Mouse (Mus musculus) leukemia stem cell, adult 10-12 weeks (primary cell): ENCODE data around the gene Mrpl41. TPM values are rescaled to one million over a fixed set of nuclear protein-coding genes. Genes with fewer than 3 reads are reported as not detected.

Experiments
- polyA plus RNA-seq: library from polyadenylated mRNA; stranded (reverse); fragments of >175 nt; gene quantifications from 2 replicates; pipeline ENCODE4 v1.2.3, GENCODE M21; 2012; ENCODE audit warnings: low replicate concordance

Mrpl41 gene
- 7.7 and 44.8 TPM in 2 replicates for polyA plus RNA-seq

DNA sequence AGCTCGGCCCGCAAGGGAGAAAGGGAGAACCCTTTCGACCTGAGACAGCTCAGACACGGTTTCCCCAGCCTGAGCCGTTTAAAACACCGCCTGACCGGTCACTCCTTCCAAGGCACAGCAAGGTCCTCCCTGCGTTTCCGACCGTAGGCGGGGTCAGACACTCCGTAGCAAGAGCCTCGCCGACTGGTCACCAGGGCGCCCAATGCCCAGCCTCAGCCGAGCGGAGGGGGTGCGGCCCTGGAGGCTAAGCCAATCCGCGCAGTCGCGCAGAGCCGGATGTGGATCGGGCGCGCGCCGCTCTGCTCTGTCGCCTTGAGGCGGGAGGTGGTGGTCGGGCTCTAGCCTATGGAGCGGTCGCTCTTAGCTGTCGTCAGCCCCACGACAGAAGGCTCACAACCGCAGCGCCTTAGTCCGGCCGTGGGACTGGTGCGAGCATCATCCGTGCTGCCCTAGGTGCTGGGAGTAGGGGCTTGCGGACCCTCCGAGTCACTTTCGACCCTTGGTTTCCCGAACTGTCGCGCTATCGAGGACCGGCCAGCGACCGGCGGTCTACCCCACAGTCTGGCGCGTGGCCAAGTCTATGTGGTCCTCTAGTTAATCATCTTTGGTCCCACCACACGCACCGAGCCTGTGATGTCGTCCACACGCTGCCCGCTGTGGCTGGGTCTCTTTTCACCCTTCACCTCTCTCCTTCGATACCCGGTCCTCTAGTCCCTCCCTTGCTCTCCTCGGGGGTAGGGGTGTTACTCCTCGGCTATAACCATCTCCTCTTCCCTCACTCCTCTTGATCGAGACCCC, at the start of gene Mrpl41:
Gene Mrpl41, minus strand, starts transcription at position 193 of the 798 bp plus-strand sequence.

DNA sequence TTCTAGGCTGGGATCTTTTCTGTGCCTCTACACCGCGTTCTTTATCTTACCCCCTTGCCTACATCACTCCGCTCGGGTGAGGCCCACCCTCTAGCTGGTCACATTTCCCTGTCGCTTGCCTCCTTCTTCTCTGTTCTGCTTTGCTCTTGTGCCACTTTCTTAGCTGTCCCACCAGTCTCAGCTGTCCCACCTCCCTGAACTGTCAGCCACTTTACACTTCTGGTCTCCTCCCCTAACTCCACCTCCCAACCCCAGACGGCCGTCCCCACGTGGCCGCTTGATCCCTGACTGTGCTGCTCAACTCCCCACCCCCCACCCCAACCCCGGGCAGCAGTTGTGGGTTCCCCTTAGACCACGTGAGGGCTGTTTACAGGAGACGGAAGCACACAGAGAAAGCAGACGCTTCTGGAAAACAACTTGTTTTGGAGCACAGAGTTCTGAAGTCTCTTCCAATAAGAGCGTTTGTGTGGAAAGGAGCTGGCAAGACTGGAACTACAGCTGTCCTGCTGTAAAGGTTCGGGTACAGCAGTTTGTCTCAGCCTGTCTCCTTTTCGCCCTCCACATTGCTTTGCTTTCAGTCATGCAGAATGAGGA, 903 bp upstream of the Mrpl41 start, which contains the start of gene Pnpla7:
Gene Pnpla7, plus strand, starts transcription at position 330 of the 594 bp plus-strand sequence.

DNA sequence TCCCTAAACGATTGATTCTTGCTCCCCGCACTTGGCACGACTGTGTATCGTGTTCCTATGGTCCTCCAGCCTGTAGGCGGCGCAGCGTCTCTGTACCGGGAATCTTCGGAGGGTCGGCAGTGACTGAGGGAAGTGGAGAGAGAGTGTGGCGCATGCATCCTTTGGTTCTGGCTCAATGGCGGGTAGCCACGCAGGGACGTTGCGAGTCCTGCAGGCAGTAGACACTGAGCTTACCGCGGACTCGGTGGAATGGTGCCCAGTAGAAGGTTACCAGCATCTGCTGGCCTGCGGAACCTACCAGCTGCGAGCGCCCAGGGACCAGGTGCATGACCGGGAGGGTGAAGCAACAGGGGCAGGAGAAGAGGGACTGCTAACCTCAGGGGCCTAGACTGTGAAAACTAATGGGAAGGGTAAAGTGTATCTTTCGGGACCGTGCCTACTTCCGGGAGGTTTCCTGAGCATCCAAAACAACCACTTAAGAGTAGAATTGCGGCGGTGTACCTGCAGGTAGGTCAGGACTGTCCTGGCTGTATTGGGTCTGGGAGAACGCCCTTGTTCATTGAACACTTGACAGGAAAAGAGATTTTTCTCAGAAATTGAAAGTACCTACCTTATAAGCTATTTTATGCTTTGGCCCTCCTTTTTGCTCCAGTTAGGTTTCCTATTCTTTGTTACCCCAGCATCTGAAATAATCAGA, 12.4 kb downstream of the Mrpl41 start, which contains the start of gene Dph7:
Gene Dph7, plus strand, starts transcription at position 97 of the 697 bp plus-strand sequence.

GRCm38 (mm10) chr2:24949421-24950188, 25.3 kb downstream of the Mrpl41 start, which contains the start of gene Zmynd19:
TSS of gene Zmynd19 (plus strand) at chr2:24949792.

DNA sequence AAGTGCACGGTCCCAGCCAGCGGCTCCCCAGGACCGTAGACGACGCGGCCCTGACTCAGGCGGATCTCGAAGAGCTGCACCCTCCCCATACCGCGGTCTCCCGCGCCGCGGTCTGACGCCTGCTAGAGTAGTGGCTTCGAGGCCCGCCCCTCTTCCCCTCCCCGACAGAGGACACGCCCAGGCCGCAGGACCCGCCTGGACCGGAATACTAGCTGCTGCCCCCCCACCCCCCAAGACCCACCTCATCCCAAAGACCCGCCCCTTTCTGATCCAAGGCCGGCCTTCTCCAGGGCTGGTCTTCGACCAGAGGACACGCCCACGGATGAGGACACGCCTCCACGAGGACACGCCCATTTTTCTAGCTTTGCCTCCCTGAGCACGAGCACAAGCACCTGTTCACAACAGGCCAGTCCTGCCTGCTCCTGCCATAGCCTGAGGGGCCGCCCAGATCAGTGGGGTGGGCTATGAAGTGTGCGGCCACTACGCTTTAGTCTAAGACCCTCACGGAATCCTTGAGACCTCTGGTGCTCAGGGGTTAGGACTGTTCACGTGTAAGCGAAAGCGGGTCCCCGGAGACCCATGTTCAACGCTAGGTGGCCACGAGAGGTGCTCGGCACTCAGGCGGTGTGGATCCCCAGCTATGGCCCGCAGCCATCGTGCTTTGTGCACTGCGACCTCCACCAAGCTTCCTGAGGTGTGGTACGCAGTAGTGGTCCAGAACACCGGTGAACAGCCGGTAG, 39.7 kb downstream of the Mrpl41 start, which contains the start of gene Arrdc1:
Gene Arrdc1, minus strand, starts transcription at position 196 of the 740 bp plus-strand sequence.

Other genes with a start within 250 kb of the Mrpl41 start
- gene Cacna1b, start 211.9 kb downstream of the Mrpl41 start, polyA plus RNA-seq: 0.96 TPM in 1 of 2 replicates, not detected in the other
- gene Ehmt1, start 55.5 kb downstream of the Mrpl41 start, polyA plus RNA-seq: 52.3 and 54.3 TPM in 2 replicates
- 22.6 and 81.1 TPM in 2 replicates for gene Arrdc1, start 39.8 kb downstream of the Mrpl41 start, polyA plus RNA-seq
- gene Zmynd19, start 25.3 kb downstream of the Mrpl41 start, polyA plus RNA-seq: 14.3 and 15.5 TPM in 2 replicates
- gene Dph7, start 12.7 kb downstream of the Mrpl41 start, polyA plus RNA-seq: 5.9 and 10.6 TPM in 2 replicates
- 4.3 and 5.1 TPM in 2 replicates for gene Pnpla7, start 935 bp upstream of the Mrpl41 start, polyA plus RNA-seq
- gene Nsmf, start 79.3 kb upstream of the Mrpl41 start, polyA plus RNA-seq: 61.2 and 74.4 TPM in 2 replicates
- gene Entpd8, start 105.2 kb upstream of the Mrpl41 start, polyA plus RNA-seq: not detected in 2 replicates
- not detected in 2 replicates for gene Noxa1, start 120.1 kb upstream of the Mrpl41 start, polyA plus RNA-seq
- 24.8 and 34.7 TPM in 2 replicates for gene Nrarp, start 205.7 kb upstream of the Mrpl41 start, polyA plus RNA-seq
- gene Tor4a, start 221.8 kb upstream of the Mrpl41 start, polyA plus RNA-seq: 13.1 and 16.5 TPM in 2 replicates
- gene Nelfb, start 236.4 kb upstream of the Mrpl41 start, polyA plus RNA-seq: 15.0 and 19.0 TPM in 2 replicates
- gene Stpg3, start 239.5 kb upstream of the Mrpl41 start, polyA plus RNA-seq: 0.22 TPM in 1 of 2 replicates, not detected in the other
- gene Fam166a, start 243.6 kb upstream of the Mrpl41 start, polyA plus RNA-seq: 0.16 TPM in 1 of 2 replicates, not detected in the other
- 147 and 477 TPM in 2 replicates for gene Tubb4b, start 249.6 kb upstream of the Mrpl41 start, polyA plus RNA-seq